Mouse (Mus musculus) C2C12 (cell line): ENCODE measurements at regions not wholly inside any gene's neighbourhood (a gene's known extent, or its start where the extent isn't known, plus 50 kb on each side); places are given as distances from the start of the nearest gene placed in this dataset.

Source experiments
- MAX ChIP-seq: IDR thresholded peaks from one replicate; pipeline ENCODE4 v1.6.1; 2011; ENCODE audit warnings: mild to moderate bottlenecking, control low read depth
- MYOD1 ChIP-seq: IDR thresholded peaks from one replicate; pipeline ENCODE4 v1.6.1; 2011; ENCODE audit warnings: low read depth; ENCODE audit not compliant: control insufficient read depth, insufficient read length

GRCm38 (mm10) chr2:147498731-147499130 lies 137.0 kb downstream of the Pax1 start:
- TF ChIP-seq MYOD1 (no peak), MAX (no peak)
